Mouse (Mus musculus): Measurements from ENCODE around the gene Hsf2bp.

Hsf2bp gene

GRCm38 (mm10) chr17:31937141-31937554 is 99.0 kb downstream of the Hsf2bp start:
- peak; percentile 57 for DNase-seq (ENCODE audit: low spot score)

- DNase-seq (ENCODE audit: low spot score): no peak
Measured at GRCm38 (mm10) chr17:31935841-31936240, 100.3 kb downstream of the Hsf2bp start.

GRCm38 (mm10) chr17:31935091-31935830 is 100.9 kb downstream of the Hsf2bp start:
- no peak for DNase-seq (ENCODE audit: low spot score)

GRCm38 (mm10) chr17:31933956-31934355 is 102.2 kb downstream of the Hsf2bp start:
- DNase-seq (ENCODE audit: low spot score): no peak

- DNase-seq (ENCODE audit: low spot score): no peak
Measured at GRCm38 (mm10) chr17:31931499-31931898, 104.7 kb downstream of the Hsf2bp start.

GRCm38 (mm10) chr17:31929844-31930715 is 106.1 kb downstream of the Hsf2bp start:
- peak; percentile 91 for DNase-seq (ENCODE audit: low spot score)

- DNase-seq (ENCODE audit: low spot score): no peak
Measured at GRCm38 (mm10) chr17:31929032-31929431, 107.1 kb downstream of the Hsf2bp start.

GRCm38 (mm10) chr17:31927895-31928626 is 108.1 kb downstream of the Hsf2bp start:
- DNase-seq (ENCODE audit: low spot score): no peak

GRCm38 (mm10) chr17:31924229-31924628 is 111.9 kb downstream of the Hsf2bp start:
- DNase-seq (ENCODE audit: low spot score): no peak

- no peak for DNase-seq (ENCODE audit: low spot score)
Measured at GRCm38 (mm10) chr17:31923310-31923970, 112.7 kb downstream of the Hsf2bp start.

- DNase-seq (ENCODE audit: low spot score): peak; percentile 38
Measured at GRCm38 (mm10) chr17:31920589-31921190, 115.5 kb downstream of the Hsf2bp start.

- DNase-seq (ENCODE audit: low spot score): no peak
Measured at GRCm38 (mm10) chr17:31919599-31919998, 116.5 kb downstream of the Hsf2bp start.

- DNase-seq (ENCODE audit: low spot score): no peak
Measured at GRCm38 (mm10) chr17:31918374-31918773, 117.8 kb downstream of the Hsf2bp start.

- no peak for DNase-seq (ENCODE audit: low spot score)
Measured at GRCm38 (mm10) chr17:31916461-31916775, 119.7 kb downstream of the Hsf2bp start.

GRCm38 (mm10) chr17:31915756-31916460 is 120.2 kb downstream of the Hsf2bp start:
- peak; percentile 39 for DNase-seq (ENCODE audit: low spot score)

GRCm38 (mm10) chr17:31914323-31914722 is 121.8 kb downstream of the Hsf2bp start:
- DNase-seq (ENCODE audit: low spot score): no peak

GRCm38 (mm10) chr17:31912881-31913662 is 123.1 kb downstream of the Hsf2bp start:
- DNase-seq (ENCODE audit: low spot score): peak; percentile 54

- no peak for DNase-seq (ENCODE audit: low spot score)
Measured at GRCm38 (mm10) chr17:31912387-31912786, 123.8 kb downstream of the Hsf2bp start.

- DNase-seq (ENCODE audit: low spot score): no peak
Measured at GRCm38 (mm10) chr17:31908966-31909365, 127.2 kb downstream of the Hsf2bp start.

GRCm38 (mm10) chr17:31906441-31906840 is 129.7 kb downstream of the Hsf2bp start:
- no peak for DNase-seq (ENCODE audit: low spot score)
